Mouse (Mus musculus): Measurements from ENCODE around the gene Bahcc1.
A peak's percentile ranks its signal among the peaks of the same experiment; 100 is the strongest.

Bahcc1 gene

DNA sequence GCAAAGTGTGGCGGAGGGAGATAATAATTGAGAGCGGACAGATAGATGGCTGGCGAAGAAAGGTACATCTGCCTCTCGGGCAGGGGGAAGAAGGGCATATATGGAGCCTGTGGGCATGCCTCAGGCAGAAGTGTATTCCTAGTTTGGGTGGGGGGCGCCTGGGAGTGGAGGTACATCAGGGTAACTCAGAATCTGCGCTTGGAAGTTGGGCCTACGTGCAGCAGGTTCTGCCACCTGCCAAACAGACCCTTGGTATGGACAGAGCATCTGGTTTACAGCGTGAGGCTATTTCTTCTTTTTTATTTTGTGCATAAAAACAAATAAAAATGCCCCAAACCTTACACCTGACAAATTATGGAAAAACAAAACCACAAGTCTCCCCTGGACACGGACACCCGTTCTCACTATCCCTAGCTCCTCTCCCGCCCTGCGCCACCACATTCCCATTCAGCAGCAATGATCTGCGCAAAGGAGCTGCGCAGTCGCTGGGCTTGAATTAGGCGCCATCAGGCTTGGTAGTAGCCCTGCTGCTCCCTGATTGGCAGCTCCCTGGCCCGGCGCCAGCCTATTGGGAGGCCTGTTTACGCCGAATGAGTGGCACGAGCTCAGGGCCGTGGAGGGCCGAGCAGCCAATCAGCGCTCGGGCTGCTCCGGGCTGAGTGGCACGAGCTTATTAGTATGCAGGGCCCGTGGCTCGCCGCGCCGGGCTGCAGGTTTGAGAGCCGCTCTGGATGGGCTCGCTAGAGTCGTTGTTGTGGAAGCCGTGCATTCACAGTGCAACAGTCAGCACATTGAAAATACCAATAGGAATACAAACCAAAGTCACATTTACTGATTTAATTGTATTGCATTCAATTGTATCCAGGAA, at the start of gene Bahcc1:
Gene Bahcc1, plus strand, starts transcription at position 718 of the 868 bp plus-strand sequence.
- DNase-seq (ENCODE audit: low spot score in 2 of 2): peak; percentile 90 to 92

DNA sequence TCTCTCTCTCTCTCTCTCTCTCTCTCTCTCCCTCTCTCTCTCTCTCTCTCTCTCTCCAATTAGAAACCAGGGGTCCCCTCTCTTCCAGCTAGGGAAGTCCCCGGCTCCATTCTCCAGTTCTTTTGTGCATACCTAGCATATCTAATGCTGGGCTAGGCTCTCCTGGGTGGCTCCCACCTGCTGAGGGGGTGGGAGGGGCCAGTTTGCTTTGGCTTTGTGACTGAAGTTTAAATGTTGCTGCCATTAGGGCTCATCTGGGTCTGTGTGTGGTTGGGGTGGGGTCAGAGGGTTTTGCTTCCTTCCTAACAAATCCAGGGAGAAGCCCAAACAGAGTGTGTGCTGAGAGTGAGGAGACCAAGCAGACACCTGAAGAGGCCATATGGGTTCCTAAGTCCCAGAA, 49.6 kb upstream of the Bahcc1 start:
- no peak for DNase-seq (ENCODE audit: low spot score in 2 of 2)

DNA sequence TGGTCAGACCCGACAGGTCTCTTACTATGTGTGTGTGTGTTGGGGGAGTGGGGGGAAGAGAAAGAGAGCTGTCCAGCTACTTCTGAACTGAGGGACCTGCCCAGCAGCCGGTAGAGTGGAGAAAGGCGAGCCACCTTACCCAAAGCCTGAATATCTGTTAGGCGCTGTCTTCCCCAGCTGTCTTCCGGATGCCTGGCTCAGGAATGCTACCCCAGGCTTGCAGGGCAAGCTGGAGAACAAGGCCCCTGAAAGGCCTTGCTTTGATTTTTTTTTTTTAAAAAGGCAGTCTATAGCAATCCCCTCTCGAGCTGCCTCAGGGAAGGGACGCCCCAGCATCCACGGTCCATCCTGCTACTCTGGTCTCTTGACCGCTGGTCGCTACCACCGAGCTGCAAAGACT, 49.0 kb upstream of the Bahcc1 start:
- DNase-seq (ENCODE audit: low spot score in 2 of 2): no peak

DNA sequence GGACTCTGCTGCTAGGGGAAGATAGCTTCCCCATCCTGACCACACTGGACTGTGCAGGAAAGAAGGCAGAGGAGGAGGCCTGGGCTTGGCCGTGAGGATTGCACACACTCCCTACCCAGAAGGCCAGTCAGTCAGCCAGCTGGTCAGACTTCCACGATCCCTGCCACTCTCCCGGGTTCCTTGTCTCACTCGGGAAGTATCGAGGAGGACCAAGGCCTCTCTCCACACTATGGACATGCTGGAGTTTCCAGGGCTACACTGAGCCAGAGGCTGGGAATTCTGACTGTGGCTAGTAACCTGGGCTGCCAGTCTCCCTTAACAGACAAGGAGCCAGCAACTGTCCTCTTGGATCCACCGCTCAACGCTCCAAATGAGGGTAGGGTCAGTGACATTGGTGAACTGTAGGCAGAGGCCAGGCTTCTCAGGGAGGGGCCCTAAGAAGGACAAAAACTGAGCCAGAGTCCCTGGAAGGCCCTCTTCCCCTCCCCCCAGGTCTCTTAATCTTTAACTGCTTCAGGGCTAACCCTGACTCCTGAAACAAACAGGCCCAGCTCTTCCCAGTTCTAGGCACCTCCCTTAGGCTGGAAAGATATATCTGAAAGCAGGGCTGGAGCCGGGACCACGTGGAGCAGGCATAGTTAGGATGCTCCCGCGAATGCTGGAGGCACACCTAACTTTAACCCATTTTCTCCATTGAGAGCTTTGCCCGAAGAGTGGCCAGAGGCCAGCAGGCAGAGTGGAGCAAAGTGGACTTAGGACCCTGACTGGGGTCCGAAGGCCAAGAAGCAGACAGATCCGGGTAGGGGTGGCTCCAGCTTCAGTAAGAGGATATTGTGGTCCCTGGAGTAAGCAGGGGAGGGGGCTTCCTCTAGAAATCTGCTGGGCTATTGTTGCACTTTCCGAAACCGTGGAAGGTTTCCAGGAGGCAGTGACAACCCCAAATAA, 48.1 kb upstream of the Bahcc1 start:
- DNase-seq (ENCODE audit: low spot score in 2 of 2): no peak

DNA sequence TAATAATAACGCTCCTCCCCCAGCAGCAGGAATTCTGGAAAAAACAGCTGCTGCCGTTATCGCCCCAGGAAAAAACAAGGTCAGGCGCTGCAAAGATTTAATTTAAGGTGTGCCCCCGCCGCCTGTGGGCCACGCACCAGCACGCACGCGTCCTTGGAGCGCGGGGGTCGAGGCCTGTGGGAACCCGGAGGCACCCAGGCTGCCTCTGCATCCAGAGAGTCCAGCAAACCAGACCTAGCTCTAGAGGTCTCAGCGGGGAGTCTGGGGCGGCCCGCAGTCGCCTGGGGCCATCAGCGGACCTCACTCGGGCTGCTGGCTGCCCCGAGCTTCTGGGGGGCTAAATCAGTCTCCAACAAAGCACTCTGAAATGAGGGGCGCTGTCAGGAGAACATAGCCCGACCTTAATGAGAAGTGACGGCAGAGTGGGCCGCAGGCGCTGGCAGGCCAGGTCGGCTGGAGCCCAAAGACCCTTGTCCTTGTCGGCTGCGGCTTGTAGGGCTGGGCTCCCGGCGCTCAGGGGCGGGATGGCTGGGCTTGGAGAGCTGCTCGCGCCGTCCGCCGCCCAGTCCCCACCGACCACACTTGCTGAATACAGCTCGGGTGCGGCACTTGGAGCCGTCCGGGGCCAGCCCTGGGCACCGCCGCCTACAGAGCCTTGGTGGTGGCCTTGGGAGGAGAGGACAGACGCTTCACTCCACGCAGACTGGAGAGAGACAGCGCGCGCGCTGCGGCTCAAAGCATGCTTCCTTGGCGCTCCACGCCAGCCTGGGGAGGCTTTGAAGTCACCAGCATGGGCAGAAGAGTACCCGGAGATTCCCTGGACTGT, 47.2 kb upstream of the Bahcc1 start:
- DNase-seq (ENCODE audit: low spot score in 2 of 2): no peak

DNA sequence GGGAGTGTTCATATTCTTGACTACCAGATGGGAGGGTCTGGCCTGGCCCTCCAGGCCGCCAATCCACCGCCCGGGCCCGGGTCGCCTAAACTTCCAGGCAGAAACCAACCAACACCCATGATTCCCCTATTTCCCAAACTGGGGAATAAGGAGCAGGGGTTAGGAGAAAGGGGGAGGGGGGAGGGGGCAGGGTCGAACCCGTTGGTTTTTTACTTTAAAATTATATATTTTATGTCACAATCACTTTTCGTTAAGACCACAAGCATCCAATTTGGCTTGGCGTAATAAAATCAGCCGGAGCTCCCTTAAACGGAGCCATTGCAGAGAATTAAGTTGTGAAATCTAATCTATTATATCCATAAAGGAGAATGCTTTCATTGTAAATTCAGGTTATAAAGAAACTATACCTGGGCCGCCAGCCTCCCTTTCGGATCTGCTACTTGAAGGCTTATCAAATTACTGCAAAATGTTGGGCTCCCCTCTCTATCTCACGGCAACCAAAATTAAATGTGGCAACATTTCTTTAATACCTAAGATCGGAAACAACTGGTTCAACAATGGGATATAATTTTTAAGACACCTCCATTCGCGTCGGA, 46.5 kb upstream of the Bahcc1 start:
- no peak for DNase-seq (ENCODE audit: low spot score in 2 of 2)

DNA sequence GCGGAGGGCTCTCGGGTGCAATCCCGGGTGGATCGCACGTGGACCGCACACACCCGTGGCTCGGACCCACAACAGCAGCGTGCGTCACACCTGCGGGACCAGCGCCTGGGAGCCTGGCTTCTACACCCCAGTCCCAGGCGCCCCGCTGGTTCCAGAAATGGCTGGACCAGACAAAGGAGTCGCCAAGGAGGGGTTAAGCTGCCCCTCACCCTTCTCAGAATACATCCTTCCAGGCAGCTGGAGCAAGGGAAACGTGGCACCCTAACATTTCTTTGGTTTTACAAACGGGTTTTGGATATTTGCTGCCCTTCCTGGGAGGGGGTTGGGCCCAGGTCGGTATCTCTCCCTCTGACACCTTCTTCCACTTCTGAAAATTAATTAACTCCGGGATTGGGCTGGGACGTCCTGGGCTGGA, 45.9 kb upstream of the Bahcc1 start:
- DNase-seq (ENCODE audit: low spot score in 2 of 2): no peak

DNA sequence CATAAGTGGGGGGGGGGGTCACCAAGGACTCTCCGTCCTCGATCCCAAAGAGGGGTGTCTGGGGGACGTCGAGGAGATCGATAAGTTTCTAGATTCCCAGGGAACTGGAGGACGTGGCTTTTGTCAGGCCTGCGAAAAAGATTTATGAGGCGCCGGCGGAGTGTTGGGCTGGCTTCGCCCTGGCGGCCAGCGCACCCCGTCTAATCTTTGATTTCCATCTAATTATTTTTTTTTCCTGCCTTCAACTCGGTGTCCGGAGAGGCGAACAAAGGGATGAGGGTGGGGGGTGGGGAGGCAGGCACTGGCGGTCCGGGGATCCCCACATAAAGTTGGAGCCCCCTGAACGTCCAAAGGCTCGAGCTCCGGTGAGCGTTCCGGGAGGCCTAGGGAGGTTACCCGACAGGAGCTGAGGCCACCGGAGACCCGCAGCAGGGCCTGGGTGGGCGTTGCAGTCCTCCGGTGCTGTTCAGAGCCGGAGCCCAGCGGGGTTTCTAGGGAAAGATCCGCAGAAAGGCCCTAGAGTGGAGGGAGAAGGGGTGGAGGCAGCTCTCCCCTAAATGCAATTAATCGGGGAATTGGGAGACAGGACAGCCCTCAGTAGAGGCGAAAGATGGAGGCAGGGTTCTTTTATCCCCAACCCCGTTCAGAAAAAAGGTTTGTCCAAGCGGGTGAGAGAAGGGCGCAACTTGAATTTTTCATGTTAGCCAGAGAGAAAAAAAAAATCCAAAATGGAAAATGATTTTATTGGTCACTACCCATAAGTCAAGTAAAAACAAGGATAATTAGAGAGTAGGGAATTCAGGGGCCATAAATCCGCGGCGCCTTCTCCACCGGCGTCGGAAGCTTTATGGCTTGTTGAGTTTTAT, 45.3 kb upstream of the Bahcc1 start:
- no peak for DNase-seq (ENCODE audit: low spot score in 2 of 2)

DNA sequence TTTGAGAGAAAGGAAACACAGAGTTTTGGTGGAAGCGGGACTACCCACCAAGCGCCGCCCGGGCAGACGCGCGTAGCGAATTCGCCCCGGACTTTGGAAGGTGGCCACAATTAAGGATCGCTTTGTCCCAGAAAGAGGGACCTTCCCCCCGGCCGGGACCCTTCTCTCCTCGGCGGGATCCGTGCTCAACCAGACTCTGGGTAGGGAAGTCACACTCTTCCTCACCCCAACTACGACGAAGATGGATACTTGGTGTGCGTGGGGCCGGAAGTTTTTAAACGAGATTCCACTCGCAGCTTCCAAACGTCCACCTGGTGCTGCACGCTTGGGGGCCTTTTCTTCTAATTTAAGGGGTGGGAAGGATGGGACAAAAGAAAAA, 44.7 kb upstream of the Bahcc1 start:
- DNase-seq (ENCODE audit: low spot score in 2 of 2): no peak

DNA sequence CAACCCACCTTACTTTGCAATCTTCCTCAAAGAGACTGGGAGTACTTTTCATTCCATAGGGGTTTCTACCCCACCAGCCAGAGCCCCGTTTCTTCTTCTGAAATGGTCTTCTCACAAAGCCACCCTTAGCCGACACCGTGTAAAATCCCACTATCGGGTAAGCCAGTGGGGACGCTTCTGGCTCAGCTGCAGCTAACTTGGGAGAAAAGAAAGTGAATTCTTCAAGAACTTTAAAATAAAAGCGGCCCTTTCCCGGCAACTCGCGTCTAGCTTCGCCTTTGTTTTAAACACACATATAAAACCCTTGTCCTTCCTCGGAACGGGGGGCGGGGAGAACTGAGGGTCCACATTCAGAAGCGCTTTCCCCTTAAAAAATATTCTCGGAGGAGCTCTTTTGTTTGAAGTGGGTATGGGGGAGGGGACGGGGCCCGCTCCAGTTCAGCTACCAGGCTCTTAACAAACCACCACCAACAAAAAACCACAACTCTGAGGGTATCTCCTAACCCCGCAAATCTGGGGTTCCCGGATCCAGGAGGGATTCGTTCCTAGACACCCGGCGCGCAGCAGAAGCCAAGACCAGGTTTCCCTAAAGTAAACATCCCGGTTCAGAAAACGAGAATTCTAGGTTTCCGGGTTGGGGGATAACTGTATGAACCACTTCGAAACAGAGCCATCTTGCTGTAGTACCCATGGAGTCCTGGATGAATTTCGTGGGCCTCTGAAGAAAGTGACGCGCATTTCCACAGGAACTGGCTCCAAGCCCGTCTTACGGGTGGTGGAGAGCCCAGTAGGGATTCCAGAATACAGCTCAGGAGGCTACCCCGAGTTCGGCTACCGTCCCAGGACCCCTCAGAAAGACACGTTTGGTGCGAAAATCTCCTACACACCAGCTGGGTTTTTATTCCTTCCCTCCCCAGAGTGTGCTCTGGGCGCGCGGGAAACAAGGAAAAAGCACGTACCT, 44.0 kb upstream of the Bahcc1 start:
- DNase-seq (ENCODE audit: low spot score in 2 of 2): no peak

DNA sequence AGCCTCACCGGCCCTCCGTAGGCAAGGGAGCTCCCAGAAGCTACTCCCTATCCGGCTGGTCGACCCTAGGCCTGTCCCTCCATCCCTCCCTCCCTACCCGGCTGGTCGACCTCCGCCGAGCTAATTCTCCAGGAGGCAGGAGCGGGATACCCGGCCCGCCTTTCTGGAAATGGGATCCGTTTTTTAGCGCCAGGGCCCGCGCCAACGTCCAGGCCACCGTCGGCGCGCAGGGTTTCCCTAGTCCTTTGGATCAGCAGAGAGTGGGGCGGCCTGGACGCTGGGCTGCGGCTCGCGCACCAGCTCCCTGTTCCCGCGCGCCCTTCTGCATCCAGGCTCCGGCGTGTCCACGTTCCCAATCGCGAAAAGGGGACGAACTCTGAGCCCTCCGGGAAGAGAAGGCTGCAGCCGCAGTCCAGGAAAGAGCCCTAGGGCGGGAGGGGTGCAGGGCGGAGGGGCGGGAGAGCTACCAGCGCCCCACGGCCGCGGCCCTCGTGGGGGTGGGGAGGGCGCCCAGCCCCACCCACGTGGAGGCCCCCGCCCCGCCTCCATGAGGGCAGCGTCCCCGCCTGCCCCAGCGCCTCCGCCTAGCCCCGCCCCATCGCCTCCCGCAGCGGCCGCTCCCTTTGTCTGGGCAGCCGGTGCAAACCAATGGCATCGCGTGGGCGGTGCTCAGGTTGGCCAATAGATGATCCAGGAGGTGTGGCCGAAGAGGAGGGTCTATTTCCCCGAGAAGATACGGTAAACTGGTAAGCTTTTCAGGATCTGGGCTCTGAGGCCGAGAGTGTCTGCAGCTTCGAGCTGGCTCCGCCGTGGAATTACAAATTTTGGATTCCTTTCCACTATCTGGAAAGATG, 43.1 kb upstream of the Bahcc1 start:
- DNase-seq (ENCODE audit: low spot score in 2 of 2): peak; percentile 80 to 86

DNA sequence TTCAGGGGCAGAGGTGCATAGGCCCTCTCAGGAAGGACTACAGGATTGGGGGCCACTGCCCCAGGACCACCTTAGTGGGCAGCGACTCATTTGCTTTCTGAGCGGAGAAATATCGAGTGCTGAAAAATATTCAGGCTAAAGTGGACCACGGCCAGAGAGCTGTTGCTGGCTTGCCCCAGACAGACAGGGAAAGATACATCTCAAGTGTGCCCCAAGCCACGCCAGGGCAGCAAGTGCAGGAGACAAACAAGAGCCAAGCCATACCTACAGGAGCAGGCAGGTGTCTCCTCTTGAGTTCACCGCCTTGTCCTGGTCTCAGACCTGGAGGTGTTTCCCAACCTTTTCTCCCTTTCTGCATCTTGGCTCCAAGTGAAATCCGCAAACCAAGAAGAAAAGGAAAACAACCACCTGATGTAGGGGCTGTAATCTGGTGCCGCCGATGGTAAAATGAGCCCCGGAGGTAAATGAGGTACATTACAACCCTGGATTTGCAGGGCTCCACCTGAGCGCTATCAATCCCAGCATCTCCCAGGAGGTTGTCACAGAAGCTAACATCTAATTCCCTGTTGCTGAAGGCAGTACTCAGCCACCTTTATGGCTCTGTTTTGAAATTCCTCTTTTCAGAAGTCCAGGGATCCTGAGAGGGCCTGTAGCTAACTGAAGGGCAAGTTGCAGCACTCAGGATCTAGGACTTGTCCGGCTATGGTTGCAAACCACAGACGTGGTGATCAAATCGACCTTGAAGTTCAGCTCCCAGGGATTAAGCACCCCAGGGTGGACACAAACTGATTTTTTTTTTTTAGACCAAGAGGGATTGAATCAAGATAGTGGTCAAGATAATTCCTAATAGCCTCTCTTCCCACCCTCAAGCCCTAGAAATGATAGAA, 42.0 kb upstream of the Bahcc1 start:
- DNase-seq (ENCODE audit: low spot score in 2 of 2): no peak

DNA sequence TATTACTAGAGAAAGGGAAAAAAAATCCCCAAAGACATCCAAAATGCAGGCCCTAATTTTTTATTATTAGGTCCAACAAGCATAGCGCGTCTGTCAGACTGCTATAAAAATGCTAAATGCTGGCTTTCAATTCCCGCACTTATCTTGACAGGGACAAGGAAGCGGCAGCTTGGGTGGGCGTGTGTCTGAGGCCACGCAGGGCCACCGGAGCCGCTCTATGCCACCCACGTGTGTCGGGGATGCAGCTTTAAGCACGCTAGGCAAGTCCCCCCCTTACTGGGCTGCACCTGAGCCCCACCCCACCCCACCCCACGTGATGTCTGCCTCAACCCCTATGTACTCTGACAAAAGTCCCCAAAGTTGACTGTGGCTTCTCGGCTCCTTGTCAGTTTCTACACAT, 33.9 kb upstream of the Bahcc1 start:
- DNase-seq (ENCODE audit: low spot score in 2 of 2): no peak

DNA sequence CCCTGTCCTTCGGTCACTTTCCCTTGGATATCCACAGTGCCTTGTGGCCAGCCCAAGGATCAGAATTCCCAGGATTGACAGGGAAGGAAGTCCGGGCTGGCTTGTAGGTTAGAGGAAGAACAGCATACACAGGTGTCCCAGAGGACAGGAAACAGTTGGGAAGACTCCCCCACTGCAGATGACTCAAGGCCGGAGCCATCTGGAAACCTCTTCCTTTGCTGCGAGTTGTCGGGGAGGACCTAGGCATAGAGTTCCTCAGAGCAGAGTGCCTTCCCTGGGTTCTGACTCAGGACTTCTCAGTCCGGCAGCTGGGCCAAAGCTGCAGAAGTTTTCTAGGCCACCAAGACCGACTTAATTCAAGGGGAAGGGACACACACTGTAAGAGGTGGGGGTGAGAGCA, 33.0 kb upstream of the Bahcc1 start:
- no peak for DNase-seq (ENCODE audit: low spot score in 2 of 2)

DNA sequence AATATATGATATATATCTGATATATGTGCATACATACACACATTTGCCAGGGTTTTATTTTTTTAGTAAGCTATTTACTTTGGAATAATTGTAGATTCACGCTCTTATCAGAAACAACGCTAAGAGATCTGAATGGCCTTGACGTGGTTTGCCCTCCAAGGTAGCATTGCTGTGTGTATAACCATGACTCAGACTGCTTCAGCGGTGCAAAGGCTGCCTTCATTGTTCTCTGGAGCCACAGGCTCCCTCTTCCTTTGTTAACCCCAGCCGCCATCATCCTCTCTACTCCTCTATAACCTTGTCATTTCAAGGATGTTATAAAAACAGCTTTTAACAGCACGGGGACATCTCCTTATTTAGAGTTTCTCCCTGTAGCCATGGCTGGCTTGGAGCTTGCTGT, 32.1 kb upstream of the Bahcc1 start:
- DNase-seq (ENCODE audit: low spot score in 2 of 2): no peak

DNA sequence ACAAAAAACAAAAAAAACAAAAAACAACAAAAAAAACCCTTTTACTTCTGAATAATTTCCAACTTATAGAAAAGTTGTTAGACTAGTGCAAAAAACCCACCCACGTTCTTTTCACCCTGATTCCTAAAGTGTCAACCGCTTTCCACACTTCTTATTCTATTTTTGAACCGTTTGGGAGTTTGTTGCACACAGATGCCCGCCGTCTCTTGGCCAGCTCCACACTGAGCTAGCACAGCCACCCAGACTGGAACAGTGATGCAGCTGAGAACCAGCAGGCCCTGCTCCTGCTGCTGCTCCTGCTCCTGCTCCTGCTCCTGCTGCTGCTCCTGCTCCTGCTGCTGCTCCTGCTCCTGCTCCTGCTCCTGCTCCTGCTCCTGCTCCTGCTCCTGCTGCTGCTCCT, 28.5 kb upstream of the Bahcc1 start:
- no peak for DNase-seq (ENCODE audit: low spot score in 2 of 2)

DNA sequence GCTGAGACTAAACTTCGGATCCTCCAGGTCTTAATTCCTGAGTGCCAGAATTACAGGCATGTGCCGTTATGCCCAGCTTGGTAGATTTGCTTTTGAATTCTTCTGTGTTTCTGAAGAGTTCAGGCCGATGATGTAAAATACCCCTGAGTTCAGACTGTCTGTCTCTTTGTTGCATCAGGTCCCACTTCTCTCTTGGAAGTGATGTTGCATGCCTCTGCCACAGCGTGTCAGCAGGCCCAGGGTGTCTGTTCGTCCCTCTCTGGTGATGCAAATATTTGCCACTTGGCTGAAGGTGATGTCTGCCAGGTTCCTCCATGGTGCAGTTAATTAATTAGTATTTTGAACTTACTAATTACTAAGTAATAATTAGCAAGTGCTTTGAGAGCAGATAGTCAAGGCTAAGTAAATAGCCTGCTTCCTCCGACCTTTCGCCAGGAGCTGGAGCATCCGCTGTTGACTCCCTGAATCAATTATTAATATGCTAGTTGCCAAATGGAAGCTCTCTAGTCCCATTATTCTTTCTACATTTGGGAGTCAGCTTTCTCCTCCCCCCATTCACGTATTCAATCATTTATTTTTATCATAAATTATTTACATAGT, 26.6 kb upstream of the Bahcc1 start:
- no peak for DNase-seq (ENCODE audit: low spot score in 2 of 2)

Measured in natural killer cell, adult 2 months (primary cell).